Mouse (Mus musculus) hindbrain, embryonic 11.5 days (tissue): Measurements from ENCODE around the gene 4932438H23Rik. TPM values are rescaled to one million over a fixed set of nuclear protein-coding genes. Genes with fewer than 3 reads are reported as not detected.

Experiments
- ATAC-seq: fragments of 200-750 bp; cut with Nextera tagmentation; 2 replicates; pipeline ENCODE4 v1.8.0; 2017; ENCODE audit warnings: mild to moderate bottlenecking, moderate TSS enrichment, moderate library complexity; ENCODE audit not compliant: low FRiP score
- DNase-seq: peaks from one replicate; pipeline ENCODE4 v3.0.0-alpha.2; 2015; ENCODE audit warnings: low spot score
- H3K27ac ChIP-seq: fragments of 300-500 bp; sonication (generic); 2 replicates; pipeline ENCODE4 v1.5.1; 2014; ENCODE audit warnings: mild to moderate bottlenecking, low read depth, low read length
- H3K27me3 ChIP-seq: fragments of 300-500 bp; sonication (generic); 2 replicates; pipeline ENCODE4 v1.6.1; 2014; ENCODE audit warnings: mild to moderate bottlenecking, low read length, moderate library complexity, mixed read lengths; ENCODE audit not compliant: control insufficient read depth, insufficient read depth
- H3K36me3 ChIP-seq: fragments of 300-500 bp; sonication (generic); 2 replicates; pipeline ENCODE4 v1.6.1; 2014; ENCODE audit warnings: mild to moderate bottlenecking, low read length, moderate library complexity, mixed read lengths; ENCODE audit not compliant: control insufficient read depth, insufficient read depth
- H3K4me1 ChIP-seq: fragments of 300-500 bp; sonication (generic); replicated peaks from 2 replicates; pipeline ENCODE4 v1.6.1; 2014; ENCODE audit warnings: low read length, mixed read lengths; ENCODE audit not compliant: control insufficient read depth, insufficient read depth
- H3K4me2 ChIP-seq: fragments of 300-500 bp; sonication (generic); replicated peaks from 2 replicates; pipeline ENCODE4 v1.6.1; 2014; ENCODE audit warnings: mild to moderate bottlenecking, low read depth, low read length
- H3K4me3 ChIP-seq: fragments of 300-500 bp; sonication (generic); 2 replicates; pipeline ENCODE4 v1.5.1; 2014; ENCODE audit warnings: low read depth, low read length
- H3K9ac ChIP-seq: fragments of 300-500 bp; sonication (generic); 2 replicates; pipeline ENCODE4 v1.6.1; 2014; ENCODE audit warnings: low read depth, low read length
- H3K9me3 ChIP-seq: fragments of 300-500 bp; sonication (generic); 2 replicates; pipeline ENCODE4 v1.6.1; 2016; ENCODE audit warnings: low read length; ENCODE audit not compliant: control insufficient read depth
- WGBS: fragments of 180-500 bp; shearing (Covaris S2); extraction: QIAGEN DNeasy Blood & Tissue Kit; methylation state at CpG from one replicate; pipeline ENCODE4 v1.1.7; 2014; 5-methylcytosine and 5-hydroxymethylcytosine counted together
- polyA plus RNA-seq: library from polyadenylated mRNA; unstranded; fragments of >200 nt; fragmentation: Nextera tagmentation; extraction: Ambion mirVana; gene quantifications from 2 replicates; pipeline ENCODE4 v1.2.1, GENCODE M21; 2014

The 4932438H23Rik gene
- polyA plus RNA-seq, 1 experiment from 2014 or later = 0.17 TPM

DNA sequence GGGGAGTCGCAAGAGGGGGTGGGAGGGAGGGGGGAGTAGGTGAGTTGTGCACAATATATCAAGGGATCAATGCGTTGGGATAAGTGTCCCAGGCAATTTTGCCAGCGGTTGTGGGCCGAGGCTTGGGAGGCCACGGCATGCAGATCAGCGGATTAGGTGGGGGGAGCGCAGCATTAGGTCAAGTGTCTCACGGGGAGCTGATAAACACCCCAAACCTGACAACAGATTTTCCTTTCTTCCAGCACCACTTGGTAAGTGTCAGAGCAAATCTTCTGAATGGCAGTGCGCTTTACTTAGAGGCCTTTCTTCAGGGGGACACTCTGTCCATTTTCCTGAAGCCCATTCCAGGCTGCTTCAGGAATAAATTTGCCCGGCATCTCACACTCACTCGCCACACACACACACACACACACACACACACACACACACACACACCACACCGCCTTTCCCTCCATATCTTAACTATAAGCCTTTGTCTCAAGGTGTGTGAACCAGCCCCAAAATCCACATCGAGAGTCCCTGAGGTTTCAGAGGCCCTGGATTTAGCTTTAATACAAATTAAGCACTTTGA lies 10.6 kb upstream of the 4932438H23Rik start:
- Histone ChIP-seq H3K36me3 (no peaks in the 10 kb centered on the region), H3K27me3 (peaks cover 4% of the 10 kb centered on the region; the same call in 1 of the 2 replicates), H3K4me2 (no peak overlapping the region), H3K4me1 (no peaks in the 10 kb centered on the region), H3K4me3 (no peak overlapping the region), H3K9ac (no peak overlapping the region), H3K9me3 (peaks cover 3% of the 10 kb centered on the region; the same call in 1 of the 2 replicates), H3K27ac (no peak overlapping the region)
- 39% methylated on average over 13 of the region's 13 CpGs for WGBS
- ATAC-seq (no peak), DNase-seq (no peak)

- H3K4me1 ChIP-seq = no peaks in the 10 kb centered on the region
- no peak overlapping the region for H3K9ac ChIP-seq
- no peaks in the 10 kb centered on the region for H3K36me3 ChIP-seq
- peaks cover 8% of the 10 kb centered on the region; the same call in 1 of the 2 replicates for H3K27me3 ChIP-seq
- no peak overlapping the region for H3K4me2 ChIP-seq
- H3K4me3 ChIP-seq = no peak overlapping the region
- DNase-seq = no peak
- no peak overlapping the region for H3K27ac ChIP-seq
- WGBS = 47% methylated on average over 10 of the region's 10 CpGs
- no peak for ATAC-seq
- H3K9me3 ChIP-seq = peaks cover 3% of the 10 kb centered on the region; the same call in 1 of the 2 replicates
These were observed 10.0 kb upstream of the 4932438H23Rik start for GRCm38 (mm10) chr16:91104821-91105480.

- no peak overlapping the region for H3K4me2 ChIP-seq
- H3K27ac ChIP-seq = no peak overlapping the region
These were observed 8.5 kb upstream of the 4932438H23Rik start for GRCm38 (mm10) chr16:91103386-91103785.

DNA sequence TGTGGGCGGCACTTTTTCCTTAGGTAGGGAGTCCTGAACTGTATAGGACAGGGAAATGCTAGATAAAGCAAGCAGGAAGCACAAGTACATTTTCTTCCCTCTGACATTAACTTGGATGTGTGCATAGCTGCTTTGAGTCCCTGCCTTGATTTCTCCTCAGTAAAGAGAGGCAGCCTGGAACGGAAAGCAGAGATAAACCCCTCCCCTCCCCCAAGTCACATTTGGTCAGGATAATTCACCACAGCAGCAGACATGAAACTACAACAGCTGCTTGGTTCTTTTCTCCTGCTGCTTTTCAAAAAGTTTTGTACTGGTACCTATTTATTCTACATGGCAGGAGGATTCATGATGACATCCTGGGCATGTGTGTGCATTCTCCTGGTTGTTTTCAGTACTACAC lies 5.6 kb upstream of the 4932438H23Rik start:
- Histone ChIP-seq H3K27ac (no peak overlapping the region), H3K4me3 (no peak overlapping the region), H3K27me3 (peaks cover 8% of the 10 kb centered on the region; the same call in 1 of the 2 replicates), H3K36me3 (no peaks in the 10 kb centered on the region), H3K9ac (no peak overlapping the region), H3K4me2 (no peak overlapping the region), H3K4me1 (no peaks in the 10 kb centered on the region), H3K9me3 (no peaks in the 10 kb centered on the region)
- DNase-seq (no peak), ATAC-seq (no peak)
- 79% methylated on average over 2 of the region's 2 CpGs for WGBS

More at GRCm38 (mm10) chr16:91103386-91103785, 8.5 kb upstream of the 4932438H23Rik start:
- H3K9me3 ChIP-seq = peaks cover 2% of the 10 kb centered on the region; the same call in 1 of the 2 replicates
- DNase-seq (no peak), ATAC-seq (no peak)
- no peaks in the 10 kb centered on the region for H3K36me3 ChIP-seq
- H3K27me3 ChIP-seq = peaks cover 8% of the 10 kb centered on the region; the same call in 1 of the 2 replicates
- WGBS = 83% methylated on average over 14 of the region's 14 CpGs
- H3K4me1 ChIP-seq = no peaks in the 10 kb centered on the region
- no peak overlapping the region for H3K4me3 ChIP-seq
- H3K9ac ChIP-seq = no peak overlapping the region

- Histone ChIP-seq H3K36me3 (no peaks in the 10 kb centered on the region), H3K4me1 (no peaks in the 10 kb centered on the region), H3K27me3 (peaks cover 5% of the 10 kb centered on the region; the same call in 1 of the 2 replicates), H3K4me3 (no peak overlapping the region), H3K27ac (no peak overlapping the region), H3K4me2 (no peak overlapping the region), H3K9me3 (no peaks in the 10 kb centered on the region), H3K9ac (no peak overlapping the region)
- DNase-seq (no peak), ATAC-seq (no peak)
- WGBS = 73% methylated on average over 16 of the region's 16 CpGs
These were observed 4.6 kb upstream of the 4932438H23Rik start for GRCm38 (mm10) chr16:91099444-91100065.

DNA sequence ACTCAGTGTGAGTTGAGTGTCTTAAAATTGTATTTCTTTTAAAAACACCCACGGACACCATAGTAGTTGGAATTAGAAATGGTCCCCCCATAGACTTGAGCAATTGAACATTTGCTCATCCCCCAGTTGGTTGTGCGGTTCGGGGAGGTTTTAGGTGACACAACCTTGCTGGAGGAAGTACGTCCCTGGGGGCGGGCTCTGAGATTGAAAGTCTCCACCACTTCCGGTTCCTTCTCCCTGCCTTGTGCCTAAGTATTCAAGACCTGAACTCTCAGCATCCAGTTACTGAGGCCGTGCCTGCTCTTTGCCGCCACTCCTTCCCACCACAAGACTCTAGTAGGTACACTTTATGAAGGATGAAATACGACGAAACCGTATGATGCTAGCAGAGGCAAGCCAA lies 2.9 kb upstream of the 4932438H23Rik start:
- no peak for ATAC-seq
- no peaks in the 10 kb centered on the region for H3K4me1 ChIP-seq
- no peak overlapping the region for H3K4me2 ChIP-seq
- no peak overlapping the region for H3K27ac ChIP-seq
- no peak overlapping the region for H3K9ac ChIP-seq
- no peaks in the 10 kb centered on the region for H3K9me3 ChIP-seq
- no peak for DNase-seq
- no peak overlapping the region for H3K4me3 ChIP-seq
- H3K27me3 ChIP-seq = peaks cover 4% of the 10 kb centered on the region; the same call in 1 of the 2 replicates
- WGBS = 93% methylated on average over 11 of the region's 11 CpGs
- no peaks in the 10 kb centered on the region for H3K36me3 ChIP-seq

GRCm38 (mm10) chr16:91096984-91097506 lies 2.1 kb upstream of the 4932438H23Rik start:
- 92% methylated on average over 4 of the region's 4 CpGs for WGBS
- no peak for ATAC-seq

GRCm38 (mm10) chr16:91096016-91096415 lies 1.1 kb upstream of the 4932438H23Rik start:
- Histone ChIP-seq H3K9ac (no peak overlapping the region), H3K27me3 (peaks cover 4% of the 10 kb centered on the region; the same call in 1 of the 2 replicates), H3K36me3 (no peaks in the 10 kb centered on the region), H3K9me3 (no peaks in the 10 kb centered on the region), H3K4me3 (no peak overlapping the region), H3K4me2 (no peak overlapping the region), H3K27ac (no peak overlapping the region), H3K4me1 (no peaks in the 10 kb centered on the region)
- 88% methylated on average over 2 of the region's 2 CpGs for WGBS
- DNase-seq (no peak), ATAC-seq (no peak)

More at GRCm38 (mm10) chr16:91096984-91097506, 2.1 kb upstream of the 4932438H23Rik start:
- H3K4me3 ChIP-seq = no peak overlapping the region
- no peaks in the 10 kb centered on the region for H3K9me3 ChIP-seq
- H3K9ac ChIP-seq = no peak overlapping the region
- no peak for DNase-seq
- no peaks in the 10 kb centered on the region for H3K36me3 ChIP-seq
- H3K27ac ChIP-seq = no peak overlapping the region
- H3K4me1 ChIP-seq = no peaks in the 10 kb centered on the region
- peaks cover 4% of the 10 kb centered on the region; the same call in 1 of the 2 replicates for H3K27me3 ChIP-seq
- H3K4me2 ChIP-seq = no peak overlapping the region
